Mouse (Mus musculus) olfactory bulb, adult 2 months (tissue): ENCODE results near the gene Srsf1. TPM values are rescaled to one million over a fixed set of nuclear protein-coding genes. Genes with fewer than 3 reads are reported as not detected.

Experiments used
- H3K27ac ChIP-seq: fragments of 200-500 bp; 2 replicates; pipeline ENCODE4 v1.5.1; 2012; ENCODE audit warnings: low read depth, low read length; ENCODE audit not compliant: insufficient read depth
- H3K4me1 ChIP-seq: fragments of 200-500 bp; 2 replicates; pipeline ENCODE4 v1.6.1; 2012; ENCODE audit warnings: low read length; ENCODE audit not compliant: control insufficient read depth, insufficient read depth
- H3K4me3 ChIP-seq: fragments of 200-500 bp; 2 replicates; pipeline ENCODE4 v1.5.1; 2012; ENCODE audit warnings: mild to moderate bottlenecking, low read depth, low read length, moderate library complexity; ENCODE audit not compliant: insufficient read depth
- CTCF ChIP-seq: fragments of 200-500 bp; IDR thresholded peaks from 2 replicates; pipeline ENCODE4 v1.5.1; 2012; ENCODE audit warnings: low read depth, mild to moderate bottlenecking, low read length, moderate library complexity; ENCODE audit not compliant: insufficient read depth
- POLR2A ChIP-seq: fragments of 200-500 bp; IDR thresholded peaks from 2 replicates; pipeline ENCODE4 v1.6.1; 2012; ENCODE audit warnings: mild to moderate bottlenecking, low read depth, low read length, moderate library complexity; ENCODE audit not compliant: insufficient read depth
- WGBS: fragments of 180-500 bp; shearing (Covaris S2); methylation state at CpG from one replicate; pipeline ENCODE4 v1.1.7; 2018; 5-methylcytosine and 5-hydroxymethylcytosine counted together
- polyA plus RNA-seq: library from polyadenylated mRNA; stranded (reverse); fragments of >200 nt; gene quantifications from 2 replicates; pipeline ENCODE4 v1.2.4, GENCODE M21; 2012; ENCODE audit warnings: low replicate concordance; ENCODE audit not compliant: missing spikeins, insufficient read depth, insufficient read length

The Srsf1 gene
- polyA plus RNA-seq, 1 experiment: 667 TPM

DNA sequence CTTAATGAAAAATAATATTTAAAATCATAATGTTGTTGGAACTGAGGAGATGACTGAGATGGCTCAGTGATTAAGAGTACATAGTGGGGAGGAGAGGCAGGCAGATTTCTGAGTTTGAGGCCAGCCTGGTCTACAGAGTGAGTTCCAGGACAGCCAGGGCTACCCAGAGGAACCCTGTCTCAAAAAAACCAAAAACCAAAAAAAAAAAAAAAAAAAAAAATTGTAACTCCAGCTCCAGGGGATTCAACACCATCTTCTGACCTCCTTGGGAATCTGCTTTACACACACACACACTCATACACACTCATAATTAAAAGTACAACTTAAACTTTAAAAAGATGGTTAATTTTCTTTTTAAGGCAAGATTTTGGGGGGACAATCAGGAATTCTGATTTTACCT, 18.6 kb downstream of the Srsf1 start:
- H3K27ac ChIP-seq: no peak overlapping the region
- TF ChIP-seq POLR2A (no peak), CTCF (no peak)
- 0 out of 2 replicates have a peak, but pooled peaks cover 2% of the 10 kb centered on the region for H3K4me1 ChIP-seq
- no peak overlapping the region for H3K4me3 ChIP-seq

- Histone ChIP-seq H3K4me3 (peak overlapping the region; percentile 79), H3K27ac (peak overlapping the region; percentile 99), H3K4me1 (0 out of 2 replicates have a peak, but pooled peaks cover 2% of the 10 kb centered on the region)
- WGBS: 0% methylated on average over 8 of the region's 8 CpGs
- no peak for TF ChIP-seq CTCF
- no peak for TF ChIP-seq POLR2A
Observed at GRCm38 (mm10) chr11:88067191-88067585, 20.0 kb downstream of the Srsf1 start.

- TF ChIP-seq POLR2A: peak; percentile 23; the same call in 1 of the 2 replicates
- TF ChIP-seq CTCF: no peak
- Histone ChIP-seq H3K4me3 (peak within 1 kb of the TSS; percentile 79), H3K27ac (peak within 1 kb of the TSS; percentile 99), H3K4me1 (0 out of 2 replicates have a peak, but pooled peaks cover 2% of the 10 kb centered on the region)
- 3% methylated on average over 72 of the region's 81 CpGs for WGBS
Observed at GRCm38 (mm10) chr11:88067586-88068410, 20.6 kb downstream of the Srsf1 start, which contains the start of gene Vezf1. Gene Vezf1 (plus strand): TSS chr11:88068279.

- WGBS: under 1% methylated on average over 77 of the region's 92 CpGs
Observed at GRCm38 (mm10) chr11:88068411-88069245, 21.5 kb downstream of the Srsf1 start.

GRCm38 (mm10) chr11:88069246-88069570, 22.0 kb downstream of the Srsf1 start:
- under 1% methylated on average over 12 of the region's 12 CpGs for WGBS
- Histone ChIP-seq H3K27ac (no peak overlapping the region), H3K4me3 (peak overlapping the region; percentile 79), H3K4me1 (peaks cover 9% of the 10 kb centered on the region)
- TF ChIP-seq CTCF: no peak
- no peak for TF ChIP-seq POLR2A

More at GRCm38 (mm10) chr11:88068411-88069245, 21.5 kb downstream of the Srsf1 start:
- Histone ChIP-seq H3K27ac (peak overlapping the region; percentile 19), H3K4me1 (peaks cover 9% of the 10 kb centered on the region), H3K4me3 (peak overlapping the region; percentile 79)
- TF ChIP-seq POLR2A: 0 out of 2 replicates have a peak, but pooled peaks have one; percentile 31
- TF ChIP-seq CTCF: no peak

GRCm38 (mm10) chr11:88070392-88070791, 23.2 kb downstream of the Srsf1 start:
- Histone ChIP-seq H3K4me1 (peaks cover 9% of the 10 kb centered on the region), H3K4me3 (no peak overlapping the region), H3K27ac (no peak overlapping the region)
- TF ChIP-seq POLR2A (no peak), CTCF (no peak)
- 25% methylated on average over 4 of the region's 4 CpGs for WGBS

GRCm38 (mm10) chr11:88071113-88071512, 23.9 kb downstream of the Srsf1 start:
- H3K4me3 ChIP-seq: no peak overlapping the region
- peaks cover 9% of the 10 kb centered on the region for H3K4me1 ChIP-seq
- 56% methylated on average over 5 of the region's 5 CpGs for WGBS
- TF ChIP-seq POLR2A: no peak
- TF ChIP-seq CTCF: no peak
- no peak overlapping the region for H3K27ac ChIP-seq

DNA sequence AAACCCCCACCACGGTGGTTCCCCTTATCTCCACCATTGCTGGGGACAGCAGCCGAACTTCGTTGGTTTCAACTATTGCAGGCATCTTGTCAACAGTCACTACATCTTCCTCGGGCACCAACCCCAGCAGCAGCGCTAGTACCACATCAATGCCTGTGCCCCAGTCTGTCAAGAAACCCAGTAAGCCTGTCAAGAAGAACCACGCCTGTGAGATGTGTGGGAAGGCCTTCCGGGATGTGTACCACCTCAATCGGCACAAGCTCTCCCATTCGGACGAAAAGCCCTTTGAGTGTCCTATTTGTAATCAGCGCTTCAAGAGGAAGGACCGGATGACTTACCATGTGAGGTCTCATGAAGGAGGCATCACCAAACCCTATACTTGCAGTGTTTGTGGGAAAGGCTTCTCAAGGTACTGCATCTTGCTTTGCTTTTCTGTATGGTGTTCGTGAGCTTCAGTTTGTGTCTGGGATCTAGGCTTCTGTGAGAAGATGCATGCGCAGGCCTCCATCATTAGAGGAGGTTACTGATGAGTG, 26.2 kb downstream of the Srsf1 start:
- TF ChIP-seq CTCF (no peak), POLR2A (no peak)
- Histone ChIP-seq H3K27ac (no peak overlapping the region), H3K4me3 (no peak overlapping the region), H3K4me1 (peaks cover 9% of the 10 kb centered on the region)
- 64% methylated on average over 14 of the region's 14 CpGs for WGBS
